Mouse (Mus musculus): Measurements from ENCODE around the gene Ctcfl.

Gene Ctcfl

GRCm38 (mm10) chr2:173047471-173047870 lies 71.9 kb downstream of the Ctcfl start:
- no peak for DNase-seq (ENCODE audit: low spot score in 2 of 2)

GRCm38 (mm10) chr2:173046582-173047297 lies 72.6 kb downstream of the Ctcfl start:
- no peak for DNase-seq (ENCODE audit: low spot score in 2 of 2)

- no peak for DNase-seq (ENCODE audit: low spot score in 2 of 2)
Observed at GRCm38 (mm10) chr2:173044198-173044970, 74.9 kb downstream of the Ctcfl start.

All from urinary bladder, postnatal 4 days (tissue).